Mouse (Mus musculus) cerebellum, adult 2 months (tissue): Measurements from ENCODE around the gene Eya4. TPM values are rescaled to one million over a fixed set of nuclear protein-coding genes. Genes with fewer than 3 reads are reported as not detected.

Experiments used
- DNase-seq, 2 experiments: peaks; one replicate each; pipeline ENCODE4 v3.0.0; 2021
- H3K27ac ChIP-seq: fragments of 200-500 bp; 2 replicates; pipeline ENCODE4 v1.5.1; 2012; ENCODE audit warnings: low read length, control low read depth, inconsistent platforms; ENCODE audit not compliant: insufficient read depth
- H3K27me3 ChIP-seq: fragments of 200-500 bp; 2 replicates; pipeline ENCODE4 v1.6.1; 2012; ENCODE audit warnings: inconsistent platforms, mild to moderate bottlenecking, low read length, moderate library complexity; ENCODE audit not compliant: control insufficient read depth, insufficient read depth
- H3K4me1 ChIP-seq: fragments of 200-500 bp; 2 replicates; pipeline ENCODE4 v1.6.1; 2011; ENCODE audit warnings: low read length; ENCODE audit not compliant: control insufficient read depth, insufficient read depth
- H3K4me3 ChIP-seq: fragments of 200-500 bp; replicated peaks from 2 replicates; pipeline ENCODE3; 2011; ENCODE audit warnings: mild to moderate bottlenecking, low read depth, low read length, control low read depth; ENCODE audit not compliant: insufficient read depth
- CTCF ChIP-seq: fragments of 200-500 bp; IDR thresholded peaks from 2 replicates; pipeline ENCODE4 v1.5.1; 2011; ENCODE audit warnings: low read depth, mild to moderate bottlenecking, control low read depth, low read length, moderate library complexity, borderline replicate concordance; ENCODE audit not compliant: insufficient read depth
- POLR2A ChIP-seq: fragments of 200-500 bp; IDR thresholded peaks from 2 replicates; pipeline ENCODE4 v1.6.1; 2011; ENCODE audit warnings: low read length, control low read depth, borderline replicate concordance; ENCODE audit not compliant: insufficient read depth
- WGBS: fragments of 180-500 bp; shearing (Covaris S2); methylation state at CpG from one replicate; pipeline ENCODE4 v1.1.7; 2018; 5-methylcytosine and 5-hydroxymethylcytosine counted together
- polyA plus RNA-seq: library from polyadenylated mRNA; depleted of rRNA; stranded (reverse); fragments of >200 nt; gene quantifications from 2 replicates; pipeline ENCODE4 v1.2.3, GENCODE M21; 2012

Eya4 gene
- polyA plus RNA-seq, 1 experiment = 0.82 TPM

DNA sequence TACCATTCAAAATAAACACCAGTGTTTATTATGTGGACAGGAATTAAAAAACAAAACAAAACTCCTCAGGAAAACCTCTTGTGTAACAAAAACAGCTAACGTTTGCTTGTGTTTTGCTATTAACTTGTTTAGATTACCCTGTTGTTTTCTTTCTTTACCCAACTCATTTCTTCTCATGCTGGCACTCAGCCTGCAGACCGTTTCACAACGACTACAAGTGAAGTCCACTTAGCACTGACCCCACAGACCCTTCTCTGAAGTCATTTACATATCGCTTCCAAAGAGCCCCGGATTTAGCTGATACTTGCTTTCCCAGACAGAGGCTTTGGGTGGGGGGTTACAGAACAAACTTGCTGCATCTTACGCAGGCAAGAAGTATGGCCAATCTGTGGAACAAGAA, 286.9 kb downstream of the Eya4 start:
- WGBS = 71% methylated on average over 6 of the region's 6 CpGs
- H3K4me1 ChIP-seq = no peaks in the 10 kb centered on the region

DNA sequence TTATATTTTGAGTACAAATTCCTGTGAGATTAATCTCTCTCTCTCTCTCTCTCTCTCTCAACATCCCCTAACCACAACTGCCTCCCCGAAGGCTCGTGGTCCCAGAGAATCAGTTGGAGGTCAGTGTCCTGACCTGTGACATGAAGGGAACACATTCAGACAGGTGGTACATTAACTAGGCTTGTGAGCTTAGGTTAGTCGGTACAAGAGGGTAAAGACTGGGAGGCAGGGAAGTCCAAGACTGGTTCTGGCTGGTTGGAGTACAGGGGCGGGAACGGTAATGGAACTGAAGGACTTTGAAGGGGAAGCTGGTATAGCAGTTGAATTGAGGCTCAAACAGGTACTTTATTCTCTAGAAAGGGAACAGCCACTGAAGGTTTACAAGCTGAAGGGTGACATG, 287.9 kb downstream of the Eya4 start:
- Histone ChIP-seq H3K27ac (no peak overlapping the region), H3K4me3 (no peak overlapping the region), H3K4me1 (no peaks in the 10 kb centered on the region), H3K27me3 (no peaks in the 10 kb centered on the region)
- TF ChIP-seq CTCF = no peak
- no peak for TF ChIP-seq POLR2A
- 87% methylated on average over 5 of the region's 5 CpGs for WGBS
- no peak for DNase-seq

More for the DNA sequence above, 286.9 kb downstream of the Eya4 start:
- DNase-seq = no peak
- no peak overlapping the region for H3K4me3 ChIP-seq
- no peak overlapping the region for H3K27ac ChIP-seq
- TF ChIP-seq POLR2A (no peak), CTCF (no peak)
- H3K27me3 ChIP-seq = no peaks in the 10 kb centered on the region

DNA sequence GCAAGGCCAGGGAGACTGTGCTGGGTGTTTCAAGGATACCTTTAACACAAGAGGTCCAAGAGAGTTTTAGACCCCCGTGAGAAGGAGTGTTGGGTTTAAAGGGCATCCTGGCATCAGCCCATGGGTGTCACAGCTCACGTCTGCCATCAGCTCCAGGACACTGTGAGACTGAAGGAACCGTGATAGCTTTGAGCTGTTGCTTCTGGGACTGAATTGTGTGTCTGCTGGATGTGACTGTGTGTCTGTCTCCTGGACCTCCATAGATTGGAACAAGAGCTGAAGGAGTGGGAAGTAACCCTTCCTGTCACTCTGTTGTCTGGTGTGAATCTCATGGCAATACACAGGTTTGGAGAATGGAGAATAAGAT, 289.9 kb downstream of the Eya4 start:
- WGBS = 66% methylated on average over 3 of the region's 3 CpGs
- H3K4me1 ChIP-seq = no peaks in the 10 kb centered on the region
- TF ChIP-seq CTCF (no peak), POLR2A (no peak)
- no peak overlapping the region for H3K4me3 ChIP-seq
- no peak for DNase-seq
- H3K27me3 ChIP-seq = no peaks in the 10 kb centered on the region
- no peak overlapping the region for H3K27ac ChIP-seq

DNA sequence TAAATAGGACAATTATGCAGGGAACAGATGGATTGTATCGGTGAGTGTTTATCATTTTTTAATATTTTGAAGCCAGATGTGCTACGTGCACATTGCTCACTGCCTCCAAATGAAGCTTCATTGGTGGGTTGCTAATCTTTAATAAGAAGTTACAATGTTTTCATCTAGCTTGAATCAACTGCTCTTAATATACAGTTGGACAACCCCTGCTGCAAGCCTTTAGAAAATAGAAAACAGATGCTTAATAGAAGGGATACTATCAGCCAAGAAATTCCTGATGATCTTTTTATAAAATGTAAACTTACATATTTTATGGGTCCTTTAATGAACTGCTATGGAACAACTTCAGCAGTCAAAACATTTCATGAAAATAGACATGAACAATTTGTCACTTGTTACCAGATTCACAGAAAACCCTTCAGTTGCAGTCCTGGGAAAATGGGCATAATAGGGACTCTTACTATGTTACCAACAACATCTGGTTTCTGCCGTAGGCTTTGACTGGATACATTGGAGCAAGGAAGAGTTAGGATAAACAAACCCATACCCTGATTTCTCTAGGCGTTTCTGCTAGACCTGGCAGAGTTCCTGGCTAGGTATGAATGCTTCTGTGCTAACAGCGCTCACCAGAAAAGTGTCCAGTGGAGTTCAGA, 290.4 kb downstream of the Eya4 start:
- Histone ChIP-seq H3K4me3 (no peak overlapping the region), H3K27me3 (no peaks in the 10 kb centered on the region), H3K4me1 (no peaks in the 10 kb centered on the region), H3K27ac (no peak overlapping the region)
- 83% methylated on average over 5 of the region's 5 CpGs for WGBS
- TF ChIP-seq POLR2A = no peak
- TF ChIP-seq CTCF = no peak
- no peak for DNase-seq

DNA sequence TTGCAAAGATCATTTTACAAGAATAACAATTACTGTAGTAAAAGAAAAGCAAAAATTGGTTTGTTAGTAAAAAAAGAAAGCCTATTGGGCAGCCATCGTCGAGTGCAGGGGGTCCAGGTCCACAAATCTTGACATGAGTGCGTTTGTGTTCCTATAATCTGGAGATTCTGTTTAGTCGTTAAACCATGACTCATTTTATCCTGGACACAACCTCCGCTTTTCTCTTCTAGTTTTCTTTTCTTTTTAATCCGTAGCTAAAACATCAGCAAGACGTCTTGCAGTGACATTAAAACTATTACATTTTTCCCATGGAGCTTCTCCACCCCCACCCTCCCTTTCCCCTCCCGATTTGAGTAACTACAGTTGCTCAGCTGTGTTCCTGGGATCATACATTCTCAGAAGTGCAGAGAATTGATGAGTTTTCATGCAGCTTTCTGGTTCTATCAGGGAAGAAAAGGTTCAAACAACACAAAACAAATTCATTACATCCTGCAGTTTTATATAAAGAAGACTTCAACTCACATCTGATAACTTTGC, 297.1 kb downstream of the Eya4 start:
- 76% methylated on average over 8 of the region's 8 CpGs for WGBS
- H3K4me1 ChIP-seq = no peaks in the 10 kb centered on the region
- DNase-seq = no peak
- H3K4me3 ChIP-seq = no peak overlapping the region
- TF ChIP-seq CTCF (no peak), POLR2A (no peak)
- no peaks in the 10 kb centered on the region for H3K27me3 ChIP-seq
- no peak overlapping the region for H3K27ac ChIP-seq
